Mouse (Mus musculus) Patski (cell line): ENCODE results near the gene Klf7. TPM values are rescaled to one million over a fixed set of nuclear protein-coding genes. Genes with fewer than 3 reads are reported as not detected.
"Not testable (repeated sequence)": the region's sequence is repeated elsewhere in the genome, so short reads cannot be mapped to it uniquely, and the experiment has no call there.

Experiments
- ATAC-seq: fragments of 100-300 bp; one replicate; pipeline ENCODE4 v1.8.0; 2021
- CTCF ChIA-PET: fragments of 350-600 bp; sonication (Branson Sonifier 250); formaldehyde crosslinking; loops from one replicate; lab custom pipeline; 2022; ENCODE audit warnings: inconsistent platforms; lab: Charles Lee
- POLR2A ChIA-PET: fragments of 350-600 bp; sonication (Branson Sonifier 250); formaldehyde crosslinking; loops from one replicate; lab custom pipeline; 2022; ENCODE audit warnings: antibody characterized with exemption, inconsistent platforms; lab: Charles Lee
- DNase-seq: peaks from one replicate; pipeline ENCODE4 v3.0.0-alpha.2; 2011; ENCODE audit warnings: low read depth, low spot score
- H3K27me3 ChIP-seq: fragments of 371-371 bp; one replicate; pipeline ENCODE4 v1.5.1; 2021
- CTCF ChIP-seq: fragments of 100-300 bp; IDR thresholded peaks from one replicate; pipeline ENCODE4 v1.5.1; 2021
- in situ Hi-C: fragments of 300-500 bp; cut with MboI; formaldehyde crosslinking; loops from 3 replicates; pipeline ENCODE4 v1.11.1; 2018; ENCODE audit warnings: low pct_unique_long_range_greater_than_20kb, mixed read lengths
- polyA plus RNA-seq: library from polyadenylated mRNA; unstranded; gene quantifications from one replicate; pipeline ENCODE4 v1.2.3, GENCODE M21; 2021

Gene Klf7
- polyA plus RNA-seq, 1 experiment from 2014 or later, result 11.8 TPM

DNA sequence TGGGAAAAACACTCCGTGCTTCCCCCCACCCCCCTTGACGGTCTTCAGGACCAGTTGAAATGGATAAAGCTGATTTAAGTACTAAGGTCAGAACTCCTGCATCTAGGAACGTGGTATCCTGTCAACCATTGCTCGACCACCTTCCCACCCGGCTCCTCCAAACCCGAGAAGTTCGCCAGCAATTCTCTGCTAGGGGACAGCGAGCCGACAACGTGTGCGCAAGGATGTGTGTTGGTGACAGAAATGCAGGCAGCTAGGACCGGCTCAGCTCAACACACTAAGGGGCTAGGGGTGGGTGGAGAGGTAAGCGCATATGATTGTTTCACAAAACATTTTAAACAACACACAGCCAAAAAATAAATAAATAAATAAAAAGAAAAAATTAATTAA lies 1.7 kb downstream of the Klf7 start:
- ATAC-seq (no peak), DNase-seq (no peak)
- ChIA-PET CTCF (interaction anchor here (0.8 to 2.5 kb wide), 2 partner anchors 60 to 326 kb away, joined by 3 to 11 read pairs; no protein-coding TSS in a partner anchor), POLR2A (interaction anchor here (0.8 to 2.4 kb wide), 3 partner anchors 14 to 84 kb away, joined by 3 to 7 read pairs (median 3); no protein-coding TSS in a partner anchor)
- in situ Hi-C loops, result loop anchor here (5.0 kb wide), 1 partner anchor 327 kb away; no protein-coding TSS in a partner anchor
- H3K27me3 ChIP-seq, result no peaks in the 10 kb centered on the region
- no peak for TF ChIP-seq CTCF

DNA sequence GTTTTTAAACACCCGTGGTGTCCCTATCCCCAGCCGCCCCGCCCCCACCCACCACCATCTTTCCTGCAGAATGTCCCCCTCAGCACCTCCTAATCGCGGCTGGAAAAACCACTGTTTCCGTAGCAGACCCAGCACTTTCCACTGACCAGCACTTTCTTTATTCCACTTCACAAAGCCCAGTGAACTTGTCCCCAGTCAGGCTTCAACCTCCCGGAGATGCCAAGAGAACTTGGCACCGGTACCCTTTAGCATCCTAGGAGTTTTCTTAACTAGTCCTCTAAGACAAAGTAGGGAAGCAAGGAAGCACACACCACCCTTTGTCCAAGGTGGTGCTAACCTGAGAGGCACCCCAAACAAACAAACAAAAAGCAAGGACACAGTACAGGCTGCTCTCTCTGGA lies 2.2 kb downstream of the Klf7 start:
- in situ Hi-C loops, result loop anchor here (5.0 to 10.0 kb wide), 5 partner anchors 43 to 448 kb away; no protein-coding TSS in a partner anchor
- ATAC-seq (no peak), DNase-seq (no peak)
- POLR2A ChIA-PET, result interaction anchor here (0.8 to 2.4 kb wide), 3 partner anchors 32 to 322 kb away, joined by 3 to 7 read pairs (median 3); no protein-coding TSS in a partner anchor
- no peak for TF ChIP-seq CTCF
- CTCF ChIA-PET, result interaction anchor here (2.5 kb wide), 1 partner anchor 327 kb away, joined by 11 read pairs; no protein-coding TSS in a partner anchor
- H3K27me3 ChIP-seq, result no peaks in the 10 kb centered on the region

DNA sequence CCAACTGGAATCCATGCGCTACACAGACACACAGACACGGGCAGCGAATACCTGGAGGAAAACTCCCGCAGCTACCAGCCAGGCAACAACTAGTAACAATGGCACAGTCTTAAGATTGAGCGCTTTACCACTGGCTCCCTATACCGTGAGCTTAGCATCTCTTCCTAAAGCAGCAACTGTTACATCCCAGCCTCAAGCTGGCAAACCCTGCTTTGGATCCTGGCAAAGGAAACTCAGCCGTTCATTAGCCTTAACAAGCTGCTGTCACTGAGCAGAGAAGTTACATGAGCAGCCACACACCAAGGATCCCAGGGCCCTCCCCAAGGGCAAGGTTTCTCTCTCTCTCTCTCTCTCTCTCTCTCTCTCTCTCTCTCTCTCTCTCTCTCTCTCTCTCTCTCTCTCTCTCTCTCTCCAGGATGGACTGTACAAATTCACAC lies 2.7 kb downstream of the Klf7 start:
- DNase-seq (no peak), ATAC-seq (no peak)
- H3K27me3 ChIP-seq, result no peaks in the 10 kb centered on the region
- TF ChIP-seq CTCF, result no peak
- in situ Hi-C loops, result loop anchor here (5.0 to 10.0 kb wide), 4 partner anchors 42 to 447 kb away; no protein-coding TSS in a partner anchor
- ChIA-PET CTCF (interaction anchor here (1.3 to 2.5 kb wide), 3 partner anchors 16 to 327 kb away, joined by 4 to 11 read pairs (median 5); no protein-coding TSS in a partner anchor), POLR2A (interaction anchor here (0.7 to 0.8 kb wide), 3 partner anchors 98 to 323 kb away, joined by 3 to 4 read pairs (median 3); no protein-coding TSS in a partner anchor)

DNA sequence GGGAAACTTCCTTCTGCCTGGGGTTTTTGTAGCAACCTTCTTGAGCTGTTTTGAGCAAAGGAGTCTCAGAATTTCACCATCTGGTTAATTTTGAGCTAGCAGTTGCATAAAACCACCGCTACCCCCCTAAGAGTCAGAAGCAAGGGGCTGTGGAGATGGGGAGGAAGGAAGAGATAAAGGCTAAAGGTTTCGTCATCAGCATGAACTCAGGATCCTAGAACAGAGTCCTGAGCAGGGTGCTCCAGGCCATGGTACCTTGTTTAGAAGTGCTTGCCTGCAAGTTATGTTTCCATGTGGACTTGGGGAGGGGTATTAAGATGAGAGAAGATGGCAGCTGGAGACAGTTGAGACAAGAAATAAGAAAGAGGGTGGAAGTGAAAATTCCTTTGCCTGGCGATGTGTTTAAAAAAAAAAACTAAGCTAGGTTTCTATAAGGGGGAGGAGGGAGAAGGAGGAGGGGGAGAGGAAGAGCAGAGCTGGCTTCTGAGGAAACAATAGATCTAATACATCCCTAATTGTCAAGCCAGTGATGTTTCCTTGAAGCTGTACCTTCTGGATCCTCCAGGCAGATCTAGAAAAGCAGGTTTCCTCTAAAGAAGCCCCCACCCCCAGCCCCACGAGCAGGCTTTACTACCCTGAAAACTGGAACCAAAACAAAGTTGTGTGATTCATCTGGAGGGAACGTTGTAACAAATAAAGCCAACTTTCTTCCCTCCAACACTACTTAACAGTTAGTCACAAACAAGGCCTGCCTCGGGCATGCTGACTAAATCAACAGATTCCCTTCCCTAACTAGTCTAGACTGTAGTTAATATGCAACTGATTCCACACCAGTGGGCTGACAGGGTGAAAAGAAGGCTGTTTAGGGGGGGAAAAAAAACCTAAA lies 3.6 kb downstream of the Klf7 start:
- in situ Hi-C loops, result loop anchor here (5.0 to 10.0 kb wide), 4 partner anchors 41 to 446 kb away; no protein-coding TSS in a partner anchor
- ChIA-PET CTCF (interaction anchor here (0.9 to 2.5 kb wide), 5 partner anchors 8 to 328 kb away, joined by 3 to 11 read pairs (median 4); no protein-coding TSS in a partner anchor), POLR2A (interaction anchor here (0.7 to 1.7 kb wide), 4 partner anchors 21 to 165 kb away, joined by 3 to 4 read pairs (median 4); no protein-coding TSS in a partner anchor)
- peak; percentile 82 for DNase-seq
- peak; percentile 14 for ATAC-seq
- no peaks in the 10 kb centered on the region for H3K27me3 ChIP-seq
- no peak for TF ChIP-seq CTCF

DNA sequence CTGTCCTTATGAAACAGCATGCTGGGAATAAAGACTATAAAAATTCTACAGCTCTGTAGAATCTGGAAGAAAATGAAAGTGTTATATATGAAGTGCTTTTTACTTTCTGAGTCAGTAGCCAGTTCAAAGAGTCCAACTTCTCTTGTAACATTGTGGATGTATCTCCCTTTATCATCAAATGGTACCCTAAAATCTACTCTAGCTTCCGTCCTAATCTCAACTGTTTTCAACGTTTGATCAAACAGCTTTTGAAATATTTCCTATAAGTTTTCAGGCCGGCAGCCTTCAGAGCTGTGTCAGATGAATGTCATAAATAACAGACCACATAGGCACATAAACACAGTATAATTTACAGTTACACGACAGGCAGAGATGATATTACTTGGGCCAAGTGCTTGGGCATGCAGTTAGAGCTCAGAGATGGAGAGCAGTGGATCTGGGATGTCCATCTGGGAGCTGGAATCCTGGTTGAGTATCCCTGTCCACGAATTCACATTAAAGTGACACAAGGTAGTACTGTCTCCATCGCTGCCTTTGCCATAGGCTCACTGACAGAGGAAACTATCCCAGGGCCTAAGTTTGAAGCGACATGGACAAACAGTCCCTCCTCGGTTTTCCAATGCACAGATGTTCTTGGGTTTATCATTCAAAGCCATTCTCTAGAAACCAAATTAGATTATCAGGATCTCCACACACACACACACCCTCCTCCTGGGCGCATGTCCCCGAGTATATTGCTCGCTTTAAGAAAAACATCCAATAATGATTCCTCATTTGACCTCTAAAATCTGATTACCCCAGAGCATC lies 4.4 kb downstream of the Klf7 start:
- CTCF ChIA-PET, result interaction anchor here (0.9 to 2.5 kb wide), 4 partner anchors 14 to 329 kb away, joined by 3 to 11 read pairs (median 4); no protein-coding TSS in a partner anchor
- POLR2A ChIA-PET, result interaction anchor here (1.7 kb wide), 1 partner anchor 164 kb away, joined by 4 read pairs; no protein-coding TSS in a partner anchor
- no peak for TF ChIP-seq CTCF
- in situ Hi-C loops, result loop anchor here (5.0 to 10.0 kb wide), 4 partner anchors 40 to 445 kb away; no protein-coding TSS in a partner anchor
- no peak for ATAC-seq
- DNase-seq, result no peak
- no peaks in the 10 kb centered on the region for H3K27me3 ChIP-seq

DNA sequence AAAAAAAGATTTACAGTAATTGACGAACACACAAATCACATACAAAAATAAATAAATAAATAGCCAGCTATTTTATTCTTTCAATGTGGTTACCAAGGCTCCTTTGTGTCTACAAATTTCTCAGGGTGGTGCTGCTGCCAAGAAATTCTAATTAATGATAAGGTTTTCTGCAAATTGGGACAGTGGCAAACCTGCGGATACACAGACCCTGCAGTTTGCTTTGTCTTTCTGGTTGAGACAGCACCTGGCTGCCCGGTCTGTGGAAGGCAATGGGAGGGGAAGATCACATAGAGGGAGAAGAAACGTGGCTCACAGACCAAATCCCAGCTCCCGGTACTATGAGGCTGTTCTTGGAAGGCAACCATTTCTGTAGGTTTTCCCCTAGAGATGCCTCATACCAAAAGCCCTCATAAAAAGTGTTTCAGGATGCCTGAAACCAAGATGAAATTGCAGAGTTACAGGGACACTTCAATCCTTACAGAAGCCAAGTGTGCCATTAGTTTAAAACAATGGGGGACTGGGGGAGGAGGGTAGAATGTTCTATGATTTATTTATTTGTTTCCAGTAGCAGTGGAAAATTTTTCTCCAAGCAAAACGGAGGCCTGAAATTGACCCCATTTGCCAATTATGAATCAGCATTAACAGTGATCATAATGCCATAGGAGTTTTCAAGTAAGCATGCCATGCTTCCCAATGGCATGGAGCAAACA lies 5.2 kb downstream of the Klf7 start:
- ChIA-PET CTCF (interaction anchor here (0.8 kb wide), 1 partner anchor 331 kb away, joined by 3 read pairs; no protein-coding TSS in a partner anchor), POLR2A (interaction anchor here (1.7 kb wide), 1 partner anchor 163 kb away, joined by 4 read pairs; no protein-coding TSS in a partner anchor)
- H3K27me3 ChIP-seq, result no peaks in the 10 kb centered on the region
- DNase-seq (no peak), ATAC-seq (no peak)
- no peak for TF ChIP-seq CTCF
- in situ Hi-C loops, result loop anchor here (5.0 to 10.0 kb wide), 4 partner anchors 40 to 445 kb away; no protein-coding TSS in a partner anchor

DNA sequence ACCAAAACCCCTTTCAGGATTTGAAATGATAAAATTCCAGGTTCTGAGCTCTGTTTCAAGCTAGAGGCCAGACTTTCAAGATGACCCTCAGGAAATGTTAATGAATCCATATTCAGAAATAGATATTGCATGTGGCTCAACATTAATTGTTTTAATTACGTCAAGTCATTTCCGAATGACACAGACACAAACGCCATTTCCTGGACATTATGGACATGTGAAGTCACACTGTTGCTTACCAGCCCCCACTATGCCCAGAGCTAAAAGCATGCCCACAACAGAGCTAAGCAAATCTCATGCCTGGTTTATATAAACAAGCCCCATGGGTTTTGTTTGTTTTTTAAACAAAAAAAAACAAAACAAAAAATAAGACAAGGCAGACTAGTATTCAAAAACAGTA lies 7.5 kb downstream of the Klf7 start:
- ATAC-seq (no peak), DNase-seq (no peak)
- POLR2A ChIA-PET, result interaction anchor here (0.6 kb wide), 1 partner anchor 106 kb away, joined by 6 read pairs; no protein-coding TSS in a partner anchor
- no peak for TF ChIP-seq CTCF
- H3K27me3 ChIP-seq, result no peaks in the 10 kb centered on the region
- CTCF ChIA-PET, result no interaction called here
- in situ Hi-C loops, result loop anchor here (10.0 kb wide), 1 partner anchor 160 kb away; no protein-coding TSS in a partner anchor

DNA sequence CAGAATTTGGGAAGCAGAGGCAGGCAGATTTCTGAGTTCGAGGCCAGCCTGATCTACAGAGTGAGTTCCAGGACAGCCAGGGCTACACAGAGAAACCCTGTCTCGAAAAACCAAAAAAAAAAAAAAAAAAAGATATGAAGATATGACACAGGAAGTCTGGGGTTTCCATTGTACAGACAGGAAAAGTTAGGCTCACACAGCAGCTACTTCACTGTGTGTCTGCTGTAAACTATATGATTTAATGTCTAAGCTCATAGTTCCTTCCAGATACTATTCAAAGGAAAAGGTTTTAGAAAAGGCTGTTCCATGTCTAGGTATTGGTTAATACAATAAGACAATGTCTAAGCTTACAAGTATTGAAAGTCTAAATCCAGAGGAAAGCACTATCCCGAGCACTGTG lies 13.4 kb downstream of the Klf7 start:
- H3K27me3 ChIP-seq, ATAC-seq, in situ Hi-C loops, POLR2A ChIA-PET, DNase-seq: not testable (repeated sequence)
- CTCF ChIA-PET, result interaction anchor here (1.5 kb wide), 1 partner anchor 101 kb away, joined by 3 read pairs; no protein-coding TSS in a partner anchor

DNA sequence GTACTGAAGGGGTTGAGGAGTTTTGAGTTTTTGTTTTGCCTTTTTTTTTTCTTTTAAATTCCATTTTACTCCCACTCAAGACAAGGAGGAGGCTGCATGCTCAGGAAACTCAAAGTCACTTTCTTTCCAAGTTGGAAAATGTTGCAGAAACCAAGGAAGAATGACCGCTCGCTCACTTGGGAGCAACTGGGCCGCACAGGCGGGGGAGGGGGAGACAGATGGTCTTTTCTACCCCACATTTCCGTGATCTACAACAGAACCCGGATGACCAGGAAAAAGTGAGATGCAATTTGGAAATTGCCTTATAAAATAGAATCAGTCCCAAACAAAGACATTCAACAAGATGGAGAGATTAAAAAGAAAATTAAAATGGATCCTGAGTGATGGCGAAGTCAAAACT lies 14.6 kb downstream of the Klf7 start:
- no peak for ATAC-seq
- DNase-seq, result no peak
- CTCF ChIA-PET, result interaction anchor here (1.5 kb wide), 1 partner anchor 100 kb away, joined by 3 read pairs; no protein-coding TSS in a partner anchor
- no peak for TF ChIP-seq CTCF
- in situ Hi-C loops, result no loop called here
- POLR2A ChIA-PET, result interaction anchor here (0.6 kb wide), 1 partner anchor 9 kb away, joined by 3 read pairs; no protein-coding TSS in a partner anchor
- H3K27me3 ChIP-seq, result no peaks in the 10 kb centered on the region
